Mouse (Mus musculus) embryo, embryonic 10.5 days (tissue): ENCODE data around the gene Ccin.
A peak's percentile ranks its signal among the peaks of the same experiment; 100 is the strongest.

Source experiments
- DNase-seq: peaks from one replicate; pipeline ENCODE4 v3.0.0-alpha.2; 2015; ENCODE audit warnings: low spot score

Gene Ccin

DNA sequence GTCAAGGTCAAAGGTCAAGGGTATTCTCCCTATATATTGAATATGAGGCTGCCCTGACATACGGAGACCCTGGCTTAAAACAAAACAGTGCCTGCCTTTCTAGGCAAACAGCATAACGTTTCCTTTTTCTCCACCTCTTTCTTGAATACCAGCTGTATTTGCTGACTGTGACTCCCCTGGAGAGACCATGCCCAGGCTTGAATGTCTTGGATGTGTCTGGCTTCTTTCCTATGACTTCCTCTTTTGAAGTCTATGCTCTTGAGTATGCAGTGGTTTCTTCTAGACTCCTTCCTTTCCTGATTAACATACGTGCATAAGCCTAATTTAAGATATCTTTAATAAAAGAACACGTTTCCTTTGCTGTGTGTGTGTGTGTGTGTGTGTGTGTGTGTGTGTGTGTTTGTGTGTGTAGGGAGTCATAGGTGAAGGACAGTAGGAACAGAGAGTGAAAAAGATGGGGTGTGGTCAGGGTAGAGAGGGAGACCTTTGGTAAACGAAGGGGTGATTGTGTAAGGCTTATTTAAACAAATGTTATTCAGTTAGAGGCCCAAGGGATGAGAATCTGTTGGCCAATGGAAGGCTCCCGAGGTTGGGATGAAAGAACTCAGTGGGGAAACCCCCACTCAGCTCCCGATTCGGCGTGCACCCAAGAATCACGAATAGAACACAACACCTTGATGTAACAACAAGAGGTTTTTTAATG lies 8.2 kb upstream of the Ccin start:
- no peak for DNase-seq

DNA sequence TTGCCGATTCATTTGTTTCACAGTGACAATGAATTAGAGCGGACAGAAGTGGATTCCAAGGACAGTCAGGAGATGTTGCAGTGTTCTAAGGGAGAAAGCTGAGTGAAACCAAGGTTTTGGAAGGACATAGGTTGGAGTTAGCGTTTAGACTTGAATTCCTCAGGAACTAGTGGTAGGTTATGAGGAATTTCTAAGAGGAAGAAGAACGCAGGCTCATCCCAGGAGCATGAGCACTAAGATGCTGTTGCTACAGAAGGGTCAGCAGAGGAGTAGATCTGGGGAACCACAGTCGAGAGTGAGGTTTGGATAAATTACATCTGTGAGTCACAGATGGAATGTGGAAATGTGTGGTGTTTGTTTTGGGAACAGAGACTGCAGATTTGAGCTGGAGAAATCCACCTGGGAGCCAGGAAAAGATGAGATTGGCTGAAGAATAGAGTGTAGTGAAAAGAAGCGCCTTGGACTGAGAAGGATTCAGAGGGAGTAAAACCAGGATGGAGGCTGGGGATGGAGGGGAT lies 7.0 kb upstream of the Ccin start:
- DNase-seq = no peak

DNA sequence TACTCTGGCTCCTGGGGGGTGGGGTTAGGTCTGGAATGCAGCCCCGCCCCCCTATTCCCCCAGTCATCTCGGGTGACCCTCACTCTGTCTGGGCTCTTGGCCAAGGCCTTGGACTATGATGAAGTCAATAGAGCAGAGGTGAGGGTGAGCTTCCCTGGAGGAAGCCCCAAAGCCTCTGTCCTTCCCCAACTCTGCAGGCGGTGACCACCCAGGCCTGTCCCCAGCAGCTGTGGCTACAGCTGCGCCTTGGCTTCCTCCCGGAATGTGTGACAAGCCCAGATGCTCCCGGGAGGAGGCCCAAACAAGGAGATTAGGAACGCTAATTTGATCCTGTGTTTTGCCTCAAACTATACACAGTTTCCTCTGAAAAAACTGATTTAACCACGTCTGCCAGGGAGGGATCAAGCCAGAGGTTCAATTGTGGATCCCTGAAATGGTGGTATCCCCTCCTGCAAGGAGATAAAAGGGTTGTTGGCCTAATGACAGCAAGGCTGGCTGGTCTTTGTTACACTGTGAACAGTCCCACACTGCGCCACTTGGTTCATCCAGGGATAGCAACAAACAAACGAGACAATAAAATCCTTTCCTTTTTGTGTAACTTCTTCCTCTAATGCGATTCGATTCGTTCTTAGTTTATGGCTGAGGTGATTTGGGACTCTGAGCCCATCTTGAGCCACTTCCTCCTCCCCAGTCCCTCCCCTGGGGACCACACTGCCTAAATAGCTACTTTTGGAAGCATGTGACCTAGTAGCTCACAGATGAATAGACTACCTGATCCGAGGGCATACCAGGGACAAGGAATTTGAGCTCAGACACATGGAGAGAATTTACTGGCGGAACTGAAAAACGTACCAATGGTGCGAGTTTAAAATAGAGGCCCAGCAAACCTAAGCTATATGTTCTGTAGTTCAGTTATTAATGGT lies 4.5 kb upstream of the Ccin start:
- peak; percentile 50 for DNase-seq

DNA sequence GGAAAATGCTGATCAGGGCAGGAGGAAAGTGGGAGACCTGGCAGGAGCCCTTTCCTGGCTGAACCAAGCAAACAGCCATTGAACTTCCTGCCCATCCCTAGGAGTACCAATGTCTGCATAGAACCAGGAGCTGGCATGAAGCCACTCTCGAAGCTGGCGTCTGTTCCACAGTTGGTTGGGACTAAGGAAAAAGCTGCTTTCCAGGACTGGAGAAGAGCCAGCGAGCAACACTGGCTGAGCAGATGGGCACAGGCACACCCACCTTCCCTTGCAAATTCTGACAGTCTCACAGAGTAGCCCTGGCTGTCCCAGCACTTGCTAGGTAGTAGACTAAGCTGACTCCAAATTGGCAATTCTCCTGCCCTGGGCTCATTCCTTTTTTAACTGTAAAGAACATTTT lies 3.5 kb upstream of the Ccin start:
- DNase-seq = no peak

DNA sequence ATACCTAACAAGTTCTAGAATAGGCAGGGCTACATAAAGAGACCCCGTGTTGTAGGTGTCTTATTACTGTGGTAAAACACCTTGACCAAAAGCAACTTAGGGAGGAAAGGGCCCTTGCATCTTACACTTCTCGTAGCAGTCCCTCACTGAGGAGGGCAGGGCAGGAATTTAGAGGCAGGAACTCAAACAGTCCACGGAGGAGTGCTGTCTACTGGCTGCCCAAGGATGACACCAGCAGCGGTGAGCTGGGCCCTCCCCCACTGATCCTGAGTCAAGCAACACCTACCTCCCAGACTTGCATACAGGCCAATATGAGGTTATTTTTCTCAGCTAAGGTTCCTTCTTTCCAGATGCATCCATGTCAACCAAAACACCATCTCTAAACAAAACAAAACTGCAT lies 3.0 kb upstream of the Ccin start:
- no peak for DNase-seq

DNA sequence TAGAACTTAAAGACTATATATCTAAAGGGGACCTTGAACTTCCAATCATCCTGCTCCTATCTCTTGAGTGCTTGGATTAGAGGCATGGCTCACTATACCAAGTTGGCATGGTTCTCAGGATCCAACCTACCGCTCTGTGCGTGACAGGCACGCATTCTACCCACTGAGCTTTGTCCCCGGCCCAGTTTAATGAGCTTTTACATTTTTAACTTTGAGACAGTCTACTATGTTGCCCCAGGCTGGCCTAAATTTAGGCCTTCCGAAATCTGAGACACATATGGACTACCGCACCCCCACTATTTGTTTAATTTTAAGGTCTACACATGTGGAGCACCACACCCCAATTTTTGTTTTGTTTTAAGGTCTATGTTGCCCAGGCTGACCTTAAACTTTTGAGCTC lies 2.4 kb upstream of the Ccin start:
- no peak for DNase-seq

DNA sequence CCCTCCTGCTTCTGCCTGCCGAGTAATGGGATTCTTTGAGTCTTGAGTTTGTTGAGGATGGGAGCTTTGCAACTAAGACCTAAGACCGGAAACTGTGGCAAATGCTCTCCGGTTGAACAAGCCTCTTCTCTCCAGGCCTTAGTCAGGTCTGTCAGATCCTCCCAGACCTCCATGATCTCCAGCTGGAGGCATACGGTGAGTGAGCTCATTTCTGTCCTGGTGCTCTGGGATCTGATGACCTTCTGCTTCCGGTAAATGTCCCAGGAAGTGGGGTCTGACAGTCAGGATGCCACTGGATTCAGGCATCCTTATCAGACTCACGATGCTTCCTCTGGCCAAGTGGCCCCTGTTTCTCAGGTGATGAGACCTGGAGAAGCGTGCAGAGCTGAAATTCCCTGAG lies 2.0 kb upstream of the Ccin start:
- DNase-seq = no peak

DNA sequence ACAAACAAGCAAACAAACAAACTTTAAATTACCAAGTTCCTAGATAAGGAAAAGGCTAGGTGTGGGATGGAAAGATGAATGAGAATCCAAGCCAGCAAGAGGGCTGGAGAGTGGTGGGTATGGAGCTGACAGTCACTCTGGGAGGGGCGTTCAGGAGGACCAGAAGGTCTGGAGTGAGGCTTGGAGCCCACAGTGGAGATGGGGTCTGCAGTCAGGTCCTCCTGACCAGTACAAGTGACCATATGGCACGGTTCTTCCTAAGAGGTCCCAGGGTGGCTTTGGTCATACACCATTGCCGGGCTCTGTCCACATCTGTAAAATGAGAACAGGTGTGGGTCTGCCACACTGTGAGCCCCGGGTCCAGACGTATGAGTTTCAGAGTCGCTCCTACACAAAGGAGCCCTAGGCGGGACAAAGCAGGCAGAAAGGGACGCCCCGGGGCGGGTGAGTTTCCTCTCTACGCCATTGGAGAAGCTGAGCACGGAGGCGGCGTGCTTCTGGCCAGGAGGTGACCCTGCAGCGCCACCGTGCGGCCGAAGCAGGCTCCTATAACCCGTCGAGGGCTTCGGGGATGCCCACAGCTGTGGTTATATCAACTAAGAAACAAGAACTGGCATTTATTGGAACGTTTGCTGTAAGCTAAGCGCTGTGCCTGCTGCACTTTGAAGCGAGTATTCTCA lies 1.1 kb upstream of the Ccin start:
- peak; percentile 96 for DNase-seq

DNA sequence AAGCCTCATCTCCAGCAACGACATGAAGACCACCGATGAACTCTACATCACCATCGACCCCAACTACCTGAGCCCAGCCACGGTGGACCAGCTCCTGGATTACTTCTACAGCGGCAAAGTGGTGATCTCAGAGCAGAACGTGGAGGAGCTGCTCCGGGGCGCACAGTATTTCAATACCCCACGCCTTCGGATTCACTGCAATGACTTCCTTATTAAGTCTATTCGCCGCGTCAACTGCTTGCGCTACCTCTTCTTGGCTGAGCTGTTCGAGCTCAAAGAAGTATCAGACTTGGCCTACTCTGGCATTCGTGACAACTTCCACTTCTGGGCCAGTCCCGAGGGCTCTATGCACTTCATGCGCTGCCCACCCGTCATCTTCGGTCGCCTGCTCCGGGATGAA lies 473 bp downstream of the Ccin start:
- no peak for DNase-seq

DNA sequence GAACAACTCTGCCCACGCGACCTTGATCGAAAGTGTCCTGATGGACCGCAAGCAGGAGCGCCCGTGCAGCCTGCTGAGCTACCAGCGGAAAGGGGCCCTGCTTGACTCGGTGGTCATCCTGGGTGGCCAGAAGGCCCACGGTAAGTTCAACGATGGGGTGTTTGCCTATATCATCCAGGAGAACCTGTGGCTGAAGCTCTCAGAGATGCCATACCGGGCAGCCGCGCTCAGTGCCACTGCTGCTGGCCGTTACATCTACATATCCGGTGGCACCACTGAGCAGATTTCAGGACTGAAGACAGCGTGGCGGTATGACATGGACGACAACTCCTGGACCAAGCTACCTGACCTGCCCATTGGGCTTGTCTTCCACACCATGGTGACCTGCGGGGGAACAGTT lies 1.0 kb downstream of the Ccin start:
- DNase-seq = no peak

DNA sequence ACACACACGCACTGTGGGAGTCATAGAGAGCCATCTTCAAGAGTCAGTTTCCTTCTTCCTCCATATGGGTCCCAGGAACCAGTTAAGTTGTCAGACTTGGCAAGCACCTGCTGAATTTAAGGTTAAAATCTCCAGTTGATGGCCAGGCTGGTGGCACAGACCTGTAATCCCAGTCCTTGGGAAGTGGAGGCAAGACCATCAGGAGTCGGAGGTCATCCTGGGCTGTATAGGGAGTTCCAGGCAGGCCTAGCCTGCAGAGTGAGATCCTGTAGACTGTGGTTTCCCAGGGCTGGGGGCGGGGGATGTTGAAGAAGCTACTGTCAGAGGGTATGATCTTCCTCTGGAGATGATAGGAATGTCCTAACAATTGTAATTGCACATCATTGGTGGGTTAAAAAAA lies 5.7 kb downstream of the Ccin start:
- DNase-seq = no peak

DNA sequence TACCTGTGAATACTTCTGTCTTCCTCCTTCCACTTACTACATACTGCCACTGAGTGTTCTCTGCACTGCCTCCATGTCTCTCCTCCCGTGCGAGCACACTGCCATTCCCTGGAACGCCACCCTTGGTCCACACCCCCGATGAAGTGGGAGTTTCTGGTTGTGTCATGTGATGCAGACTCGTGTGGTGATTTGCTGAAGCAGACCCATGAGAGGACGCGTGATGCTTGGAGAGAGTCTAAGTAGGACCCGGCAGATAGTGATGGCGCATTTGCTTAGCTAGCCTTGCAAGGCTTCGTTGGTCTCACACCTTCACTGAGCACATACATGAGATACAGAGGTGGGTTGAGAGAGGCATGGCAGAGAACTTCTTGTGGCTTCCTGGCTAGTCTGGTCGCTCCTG lies 9.8 kb downstream of the Ccin start:
- DNase-seq = no peak

DNA sequence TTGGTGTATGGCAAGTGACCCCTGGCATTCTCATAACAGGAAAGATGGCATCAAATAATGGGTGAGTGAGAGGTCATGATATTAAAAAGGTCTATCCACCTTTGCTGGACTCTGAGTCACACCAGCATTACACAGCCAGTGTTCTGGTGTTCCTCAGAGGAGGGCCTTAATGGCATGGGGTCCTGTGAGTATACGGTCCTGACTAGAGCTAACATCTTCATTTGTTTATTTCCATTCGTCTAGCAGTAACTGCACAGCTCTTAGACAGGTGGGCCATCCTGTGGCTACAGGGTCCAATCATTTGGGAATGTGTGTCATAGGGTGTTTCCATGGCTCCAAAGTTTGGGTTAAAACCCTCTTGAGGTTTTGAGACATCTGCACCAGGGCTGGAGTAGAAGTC lies 11.1 kb downstream of the Ccin start:
- no peak for DNase-seq

DNA sequence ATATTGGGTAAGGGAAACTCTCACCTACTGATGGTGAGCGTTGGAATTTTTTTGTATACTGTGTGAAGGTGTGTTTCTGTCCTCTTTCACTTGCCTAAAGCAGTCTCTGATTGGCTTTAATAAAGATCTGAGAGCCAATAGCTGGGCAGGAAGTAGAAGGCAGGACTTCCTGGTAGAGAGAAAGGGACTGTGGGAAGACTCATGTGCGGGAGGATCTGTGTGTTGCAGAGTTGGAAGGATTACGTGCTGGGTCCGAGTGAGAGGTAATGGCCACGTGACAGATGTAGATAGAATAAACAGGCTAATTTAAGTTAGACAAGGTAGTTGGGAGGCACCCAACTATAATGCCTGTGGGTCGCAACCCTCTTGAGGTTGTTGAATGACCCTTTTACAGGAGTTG lies 20.3 kb downstream of the Ccin start:
- no peak for DNase-seq

DNA sequence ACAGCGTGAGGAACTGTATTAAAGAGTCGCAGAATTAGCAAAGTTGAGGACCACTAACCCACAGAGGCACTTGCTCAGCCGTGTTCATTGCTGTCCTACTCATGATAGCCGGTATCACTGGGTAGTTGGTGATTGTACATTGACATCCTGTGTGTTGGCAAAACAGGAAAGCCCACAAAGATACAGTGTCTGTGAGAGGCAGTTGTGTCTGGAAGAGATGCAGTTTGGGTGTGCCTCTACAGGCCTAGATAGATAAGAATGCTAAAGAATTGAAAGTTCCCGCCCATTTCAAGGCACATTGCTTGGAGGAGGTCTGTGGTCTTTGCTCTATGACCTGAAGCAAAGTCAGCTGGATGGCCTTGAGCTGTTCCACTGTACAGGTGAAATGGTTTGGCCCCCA lies 20.8 kb downstream of the Ccin start, which contains the start of gene Clta:
Clta (plus strand) TSS at position 327 of the 400 bp plus-strand sequence.
- DNase-seq = no peak

DNA sequence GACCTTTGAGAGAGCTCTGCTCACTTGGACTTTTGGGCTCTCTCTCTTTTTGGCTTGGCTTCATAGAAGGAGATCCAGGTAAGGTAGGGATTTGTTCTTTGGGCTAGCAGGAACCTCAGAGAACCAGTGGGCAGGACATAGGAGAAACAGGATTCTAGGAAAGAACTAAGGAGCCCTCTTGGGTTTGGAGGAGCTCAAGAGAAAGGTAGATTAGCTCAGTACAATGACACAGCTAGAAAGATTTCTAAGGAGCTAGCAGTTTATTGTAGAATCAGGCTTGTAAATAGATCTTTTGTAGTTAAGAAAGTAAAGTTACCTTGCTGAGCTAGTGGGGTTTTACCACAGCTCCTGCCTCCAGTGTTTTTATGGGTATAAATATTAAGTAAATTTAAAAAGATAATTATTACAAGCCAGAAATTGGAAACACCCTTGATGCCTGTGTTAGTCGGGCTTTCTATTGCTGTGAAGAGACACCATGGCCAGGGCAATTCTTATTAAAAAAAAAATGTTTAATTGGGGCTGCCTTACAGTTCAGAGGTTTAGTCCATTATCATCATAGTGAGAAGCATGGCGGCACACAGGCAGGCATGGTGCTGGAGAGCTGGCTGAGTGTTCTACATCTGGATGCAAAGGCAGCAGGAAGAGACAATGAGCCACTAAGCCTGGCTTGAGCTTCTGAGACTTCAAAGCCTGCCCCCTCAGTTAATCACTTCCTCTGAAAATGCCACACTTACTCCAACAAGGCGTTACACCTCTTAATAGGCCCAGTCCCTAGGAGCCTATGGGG lies 21.5 kb downstream of the Ccin start:
- no peak for DNase-seq

DNA sequence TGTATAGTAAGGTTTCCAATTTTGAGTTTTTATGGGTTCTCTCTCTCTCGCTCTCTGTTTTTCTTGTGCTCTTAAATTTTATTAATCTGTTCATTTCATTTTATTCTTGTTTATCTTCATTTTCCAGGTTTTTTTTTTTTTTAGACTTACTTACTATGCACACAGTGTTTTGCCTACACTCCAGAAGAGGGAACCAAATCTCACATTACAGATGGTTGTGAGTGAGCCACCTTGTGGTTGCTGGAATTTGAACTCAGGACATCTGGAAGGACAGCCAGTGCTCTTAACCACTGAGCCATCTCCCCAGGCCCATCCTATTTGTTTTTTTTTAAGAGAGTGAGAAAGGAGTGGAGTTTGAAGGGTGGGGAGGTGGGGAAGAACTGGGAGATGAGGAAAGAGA lies 26.9 kb downstream of the Ccin start:
- DNase-seq = no peak

DNA sequence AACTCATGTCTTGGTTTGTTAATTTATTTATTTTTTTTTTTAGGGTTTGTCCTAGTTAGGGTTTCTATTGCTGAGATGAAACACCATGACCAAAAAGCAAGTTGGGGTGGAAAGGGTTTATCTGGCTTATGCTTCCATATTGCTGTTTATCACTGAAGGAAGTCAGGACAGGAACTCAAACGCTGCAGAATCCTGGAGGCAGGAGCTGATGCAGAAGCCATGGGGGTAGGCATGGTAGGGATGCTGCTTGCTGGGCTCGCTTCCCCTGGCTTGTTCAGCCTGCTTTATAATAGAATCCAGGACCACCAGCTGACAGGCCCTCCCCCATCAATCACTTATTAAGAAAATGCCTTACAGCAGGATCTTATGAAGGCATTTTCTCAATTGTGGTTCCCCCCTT lies 27.6 kb downstream of the Ccin start:
- no peak for DNase-seq

DNA sequence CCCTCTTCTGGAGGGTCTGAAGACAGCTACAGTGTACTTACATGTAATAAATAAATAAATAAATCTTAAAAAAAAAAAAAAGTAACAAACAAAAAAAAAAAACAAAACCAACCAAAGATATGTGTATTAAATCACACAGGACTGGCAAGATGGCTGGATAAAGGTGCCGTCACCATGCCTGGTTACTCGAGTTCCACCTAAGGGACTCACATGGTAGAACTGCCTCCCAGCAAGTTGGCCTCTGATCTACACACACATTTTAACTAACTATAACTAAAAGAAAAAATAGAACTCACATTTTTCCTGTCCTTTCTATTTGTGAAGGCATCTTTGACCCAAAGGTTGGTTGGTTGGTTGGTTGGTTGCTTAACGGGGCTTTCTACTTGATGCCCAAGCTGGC lies 28.5 kb downstream of the Ccin start:
- no peak for DNase-seq

DNA sequence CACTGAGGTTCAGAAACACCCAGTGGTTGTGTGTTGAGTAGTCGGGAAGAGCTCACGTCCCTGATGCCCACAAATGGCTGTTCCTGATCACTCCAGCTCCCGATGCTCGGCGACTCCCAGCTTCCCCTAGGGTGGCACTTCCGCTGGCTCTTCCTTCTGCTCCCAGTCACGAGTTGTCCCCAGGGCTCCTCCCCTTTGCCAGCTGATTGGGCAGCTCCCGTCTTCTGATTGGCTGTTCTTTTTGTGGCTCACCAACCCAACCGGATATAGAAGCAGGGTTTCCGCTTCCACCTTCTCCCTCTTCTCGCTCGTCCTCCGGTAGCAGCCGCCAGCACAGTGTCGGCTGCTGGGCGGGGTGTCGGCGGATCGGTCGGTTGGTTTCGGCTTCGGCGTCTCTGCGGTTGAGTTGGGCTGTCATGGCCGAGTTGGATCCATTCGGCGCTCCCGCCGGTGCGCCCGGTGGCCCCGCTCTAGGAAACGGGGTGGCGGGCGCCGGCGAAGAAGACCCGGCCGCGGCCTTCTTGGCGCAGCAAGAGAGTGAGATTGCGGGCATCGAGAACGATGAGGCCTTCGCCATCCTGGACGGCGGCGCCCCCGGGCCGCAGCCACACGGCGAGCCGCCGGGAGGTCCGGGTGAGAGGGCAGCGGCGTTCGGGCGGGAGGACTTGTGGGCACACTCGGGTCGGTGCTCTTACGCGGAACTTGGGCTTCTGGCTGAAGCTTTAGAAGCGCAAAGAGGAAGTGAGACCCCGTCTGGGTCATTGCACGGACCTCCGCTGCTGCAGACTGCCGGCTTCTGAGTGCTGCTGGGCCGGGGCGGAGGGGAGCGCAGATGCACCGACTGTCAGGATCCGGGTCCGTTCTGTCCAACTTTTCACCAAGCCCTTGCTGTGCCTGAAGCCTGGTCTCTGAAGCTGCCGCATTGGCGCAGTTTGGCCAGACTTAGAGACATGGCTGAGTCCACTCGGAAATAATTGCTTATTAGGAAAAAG lies 29.4 kb downstream of the Ccin start:
- DNase-seq = peak; percentile 97
